Mouse (Mus musculus) bone marrow macrophage, adult 2 months (primary cell): ENCODE data around the gene Pax7.

Source experiments
- CTCF ChIP-seq: IDR thresholded peaks from 2 replicates; pipeline ENCODE4 v1.5.1; 2012; ENCODE audit warnings: low read depth, mild to moderate bottlenecking, low read length, moderate library complexity
- POLR2A ChIP-seq: IDR thresholded peaks from 2 replicates; pipeline ENCODE4 v1.6.1; 2012; ENCODE audit warnings: mild to moderate bottlenecking, low read depth, low read length, borderline replicate concordance

- TF ChIP-seq POLR2A (no peak), CTCF (no peak)
Observed at GRCm38 (mm10) chr4:139716477-139717169, 116.7 kb downstream of the Pax7 start.
